Mouse (Mus musculus) heart, embryonic 11.5 days (tissue): ENCODE data around the gene Ces2h. TPM values are rescaled to one million over a fixed set of nuclear protein-coding genes. Genes with fewer than 3 reads are reported as not detected.

Source experiments
- ATAC-seq: fragments of 200-750 bp; cut with Nextera tagmentation; replicated peaks from 2 replicates; pipeline ENCODE4 v1.8.0; 2017; ENCODE audit warnings: moderate library complexity; ENCODE audit not compliant: insufficient number of reproducible peaks, low FRiP score, low TSS enrichment
- H3K27ac ChIP-seq: fragments of 300-500 bp; sonication (generic); 2 replicates; pipeline ENCODE4 v1.5.1; 2014; ENCODE audit warnings: mild to moderate bottlenecking, low read depth, low read length
- H3K27me3 ChIP-seq: fragments of 300-500 bp; sonication (generic); 2 replicates; pipeline ENCODE4 v1.6.1; 2014; ENCODE audit warnings: mild to moderate bottlenecking, low read length, mixed read lengths; ENCODE audit not compliant: control insufficient read depth, insufficient read depth
- H3K36me3 ChIP-seq: fragments of 300-500 bp; sonication (generic); 2 replicates; pipeline ENCODE4 v1.6.1; 2014; ENCODE audit warnings: mild to moderate bottlenecking, low read length, moderate library complexity, mixed read lengths; ENCODE audit not compliant: control insufficient read depth, insufficient read depth
- H3K4me1 ChIP-seq: fragments of 300-500 bp; sonication (generic); 2 replicates; pipeline ENCODE4 v1.6.1; 2014; ENCODE audit warnings: low read length; ENCODE audit not compliant: control insufficient read depth, insufficient read depth
- H3K4me2 ChIP-seq: fragments of 300-500 bp; sonication (generic); 2 replicates; pipeline ENCODE4 v1.6.1; 2014; ENCODE audit warnings: mild to moderate bottlenecking, moderate library complexity
- H3K4me3 ChIP-seq: fragments of 300-500 bp; sonication (generic); 2 replicates; pipeline ENCODE4 v1.5.1; 2014; ENCODE audit warnings: low read depth, low read length
- H3K9ac ChIP-seq: fragments of 300-500 bp; sonication (generic); 2 replicates; pipeline ENCODE4 v1.6.1; 2014; ENCODE audit warnings: mild to moderate bottlenecking, low read depth, low read length, moderate library complexity
- H3K9me3 ChIP-seq: fragments of 300-500 bp; sonication (generic); replicated peaks from 2 replicates; pipeline ENCODE4 v1.6.1; 2016; ENCODE audit warnings: low read length; ENCODE audit not compliant: control insufficient read depth
- WGBS: fragments of 180-500 bp; shearing (Covaris S2); extraction: QIAGEN DNeasy Blood & Tissue Kit; methylation state at CpG from one replicate; pipeline ENCODE4 v1.1.7; 2014; ENCODE audit not compliant: insufficient replicate concordance; 5-methylcytosine and 5-hydroxymethylcytosine counted together
- polyA plus RNA-seq: library from polyadenylated mRNA; unstranded; fragments of >200 nt; fragmentation: Nextera tagmentation; extraction: Ambion mirVana; gene quantifications from 2 replicates; pipeline ENCODE4 v1.2.1, GENCODE M21; 2014

The Ces2h gene
- polyA plus RNA-seq, 1 experiment from 2014 or later: not detected

- Histone ChIP-seq H3K9me3 (no peaks in the 10 kb centered on the region), H3K36me3 (no peaks in the 10 kb centered on the region), H3K4me2 (no peak overlapping the region), H3K4me3 (no peak overlapping the region), H3K27ac (no peak overlapping the region), H3K27me3 (no peaks in the 10 kb centered on the region), H3K4me1 (no peaks in the 10 kb centered on the region), H3K9ac (no peak overlapping the region)
- ATAC-seq: no peak
- 75% methylated on average over 12 of the region's 12 CpGs for WGBS
These were observed 10.5 kb downstream of the Ces2h start for GRCm38 (mm10) chr8:105011136-105011535.

DNA sequence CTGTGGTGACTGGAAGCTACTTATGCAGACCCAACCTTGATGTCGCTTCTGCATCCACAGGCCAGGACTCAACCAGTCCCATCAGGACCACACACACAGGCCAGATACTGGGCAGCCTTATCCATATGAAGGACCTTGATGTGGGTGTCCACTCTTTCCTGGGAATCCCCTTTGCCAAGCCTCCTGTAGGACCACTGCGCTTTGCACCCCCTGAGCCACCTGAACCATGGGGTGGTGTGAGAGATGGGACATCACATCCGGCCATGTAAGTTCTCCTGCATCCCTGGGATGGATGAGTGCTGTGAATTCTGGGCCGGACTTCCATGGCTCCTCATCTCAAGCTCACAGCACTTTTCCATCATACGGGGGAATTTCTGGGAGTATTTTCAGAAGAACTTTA, 13.7 kb downstream of the Ces2h start:
- H3K9me3 ChIP-seq: no peaks in the 10 kb centered on the region
- ATAC-seq: no peak
- H3K27me3 ChIP-seq: no peaks in the 10 kb centered on the region
- 83% methylated on average over 5 of the region's 5 CpGs for WGBS
- H3K27ac ChIP-seq: no peak overlapping the region
- no peak overlapping the region for H3K4me3 ChIP-seq
- no peak overlapping the region for H3K9ac ChIP-seq
- H3K4me2 ChIP-seq: no peak overlapping the region
- H3K36me3 ChIP-seq: no peaks in the 10 kb centered on the region
- no peaks in the 10 kb centered on the region for H3K4me1 ChIP-seq

DNA sequence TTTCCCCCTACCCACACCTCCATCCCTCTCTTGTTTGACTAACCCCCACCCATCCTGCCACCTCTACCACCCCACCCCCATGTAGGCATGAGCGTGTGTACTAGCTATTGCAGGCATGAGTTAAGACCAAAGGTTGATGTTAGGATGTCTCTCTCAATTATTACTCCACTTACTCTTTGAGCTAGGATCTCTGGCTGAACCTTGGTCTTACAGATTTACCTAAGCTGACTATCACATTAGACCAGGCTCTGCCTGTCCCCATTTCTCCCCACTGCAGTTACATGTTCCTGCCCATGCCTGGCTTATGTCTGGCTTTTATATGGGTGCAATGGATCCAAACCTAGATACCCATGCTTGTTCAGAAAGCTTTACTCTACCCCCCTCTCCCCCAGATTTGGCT, 21.3 kb downstream of the Ces2h start:
- H3K9me3 ChIP-seq: no peaks in the 10 kb centered on the region

GRCm38 (mm10) chr8:105023087-105023486, 22.4 kb downstream of the Ces2h start:
- H3K9me3 ChIP-seq: no peaks in the 10 kb centered on the region
- no peaks in the 10 kb centered on the region for H3K27me3 ChIP-seq
- H3K36me3 ChIP-seq: no peaks in the 10 kb centered on the region
- H3K27ac ChIP-seq: no peak overlapping the region
- no peak overlapping the region for H3K4me2 ChIP-seq
- WGBS: 54% methylated on average over 1 of the region's 1 CpGs
- ATAC-seq: no peak
- no peak overlapping the region for H3K9ac ChIP-seq
- no peaks in the 10 kb centered on the region for H3K4me1 ChIP-seq
- H3K4me3 ChIP-seq: no peak overlapping the region

More for the DNA sequence above, 21.3 kb downstream of the Ces2h start:
- Histone ChIP-seq H3K27ac (no peak overlapping the region), H3K4me3 (no peak overlapping the region), H3K9ac (no peak overlapping the region), H3K36me3 (no peaks in the 10 kb centered on the region), H3K4me1 (no peaks in the 10 kb centered on the region), H3K4me2 (no peak overlapping the region), H3K27me3 (no peaks in the 10 kb centered on the region)
- WGBS: 68% methylated on average over 1 of the region's 1 CpGs
- no peak for ATAC-seq

GRCm38 (mm10) chr8:105025050-105025449, 24.4 kb downstream of the Ces2h start:
- Histone ChIP-seq H3K4me3 (no peak overlapping the region), H3K4me2 (no peak overlapping the region), H3K36me3 (no peaks in the 10 kb centered on the region), H3K4me1 (no peaks in the 10 kb centered on the region), H3K27me3 (no peaks in the 10 kb centered on the region), H3K9me3 (no peaks in the 10 kb centered on the region), H3K9ac (no peak overlapping the region), H3K27ac (no peak overlapping the region)
- ATAC-seq: no peak
- 54% methylated on average over 2 of the region's 2 CpGs for WGBS

DNA sequence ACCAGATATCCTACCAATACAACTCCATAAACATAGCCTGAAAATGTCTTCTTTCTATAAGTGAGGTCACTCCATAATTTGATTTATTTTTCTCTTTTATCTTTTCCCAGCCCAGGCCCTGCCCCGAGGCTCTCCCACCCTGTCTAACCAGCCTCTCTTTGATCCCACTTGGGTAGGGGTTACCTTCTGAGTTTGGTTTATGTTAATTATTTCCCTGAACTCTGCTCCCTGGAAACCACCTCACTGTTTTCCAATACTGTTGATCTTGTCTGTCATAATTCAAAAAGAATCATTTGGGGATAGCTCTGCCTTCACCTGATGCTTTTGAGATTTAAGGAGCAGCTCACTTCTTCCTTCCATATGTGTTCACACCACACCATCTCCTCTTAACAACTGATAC, 42.9 kb downstream of the Ces2h start:
- no peak for ATAC-seq
- Histone ChIP-seq H3K4me1 (no peaks in the 10 kb centered on the region), H3K27ac (no peak overlapping the region), H3K4me3 (no peak overlapping the region), H3K36me3 (no peaks in the 10 kb centered on the region), H3K4me2 (no peak overlapping the region), H3K9ac (no peak overlapping the region), H3K9me3 (no peaks in the 10 kb centered on the region), H3K27me3 (no peaks in the 10 kb centered on the region)
- WGBS: 54% methylated on average over 1 of the region's 1 CpGs

GRCm38 (mm10) chr8:105045824-105046401, 45.3 kb downstream of the Ces2h start:
- H3K4me1 ChIP-seq: no peaks in the 10 kb centered on the region
- no peak overlapping the region for H3K27ac ChIP-seq
- H3K9ac ChIP-seq: no peak overlapping the region
- ATAC-seq: no peak
- H3K4me3 ChIP-seq: no peak overlapping the region
- no peak overlapping the region for H3K4me2 ChIP-seq
- no peaks in the 10 kb centered on the region for H3K27me3 ChIP-seq
- no peaks in the 10 kb centered on the region for H3K9me3 ChIP-seq
- no peaks in the 10 kb centered on the region for H3K36me3 ChIP-seq
- 78% methylated on average over 3 of the region's 3 CpGs for WGBS

GRCm38 (mm10) chr8:105048371-105048854, 47.8 kb downstream of the Ces2h start, which contains the start of gene Ces3a:
Gene Ces3a (plus strand): TSS chr8:105048601.
- Histone ChIP-seq H3K36me3 (no peaks in the 10 kb centered on the region), H3K27ac (no peak within 1 kb of the TSS), H3K27me3 (no peaks in the 10 kb centered on the region), H3K4me1 (no peaks in the 10 kb centered on the region), H3K4me3 (no peak within 1 kb of the TSS), H3K9ac (no peak within 1 kb of the TSS), H3K9me3 (no peaks in the 10 kb centered on the region), H3K4me2 (no peak within 1 kb of the TSS)
- WGBS: 74% methylated on average over 3 of the region's 3 CpGs
- no peak for ATAC-seq

GRCm38 (mm10) chr8:105056211-105056610, 55.6 kb downstream of the Ces2h start:
- H3K4me3 ChIP-seq: no peak overlapping the region
- no peak overlapping the region for H3K9ac ChIP-seq
- no peak overlapping the region for H3K27ac ChIP-seq
- no peaks in the 10 kb centered on the region for H3K4me1 ChIP-seq
- 82% methylated on average over 4 of the region's 4 CpGs for WGBS
- H3K36me3 ChIP-seq: no peaks in the 10 kb centered on the region
- ATAC-seq: no peak
- no peaks in the 10 kb centered on the region for H3K9me3 ChIP-seq
- H3K4me2 ChIP-seq: no peak overlapping the region
- no peaks in the 10 kb centered on the region for H3K27me3 ChIP-seq
